Mouse (Mus musculus) WW6 (cell line): ENCODE data around the gene Fchsd2.
A peak's percentile ranks its signal among the peaks of the same experiment; 100 is the strongest.

ENCODE experiments used
- DNase-seq: peaks from one replicate; pipeline ENCODE4 v3.0.0-alpha.2; 2013; ENCODE audit warnings: low read depth, low spot score

Gene Fchsd2

DNA sequence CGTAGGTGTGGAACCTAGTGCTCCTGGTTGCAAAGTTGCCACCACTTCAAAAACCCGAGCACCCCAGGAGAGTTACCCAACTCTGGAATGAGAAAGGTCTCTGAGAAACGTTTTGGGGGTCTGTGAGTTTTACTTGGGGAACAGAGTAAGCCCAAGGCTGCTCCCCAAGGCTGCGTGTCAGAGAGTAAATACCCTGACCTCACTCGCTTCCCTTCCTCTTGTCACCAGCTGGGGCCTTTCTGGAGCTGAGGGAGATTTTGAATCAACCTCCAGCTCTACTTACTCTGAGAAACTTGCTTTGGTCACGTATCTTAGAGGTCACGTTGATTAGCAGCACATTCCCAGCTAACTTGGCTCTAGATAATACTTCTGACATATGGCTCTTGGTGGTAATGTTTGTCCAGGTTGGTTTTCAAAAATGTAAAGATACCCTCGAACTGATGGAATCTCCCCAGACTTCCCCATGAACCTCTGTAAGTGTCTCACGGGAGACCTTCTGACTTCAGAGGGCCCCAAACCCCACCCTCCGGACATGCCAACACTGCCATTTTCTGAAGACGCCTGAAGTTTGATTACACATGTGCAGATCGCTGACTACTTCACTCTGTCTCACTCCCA is 20.4 kb upstream of the Fchsd2 start:
- DNase-seq: no peak

DNA sequence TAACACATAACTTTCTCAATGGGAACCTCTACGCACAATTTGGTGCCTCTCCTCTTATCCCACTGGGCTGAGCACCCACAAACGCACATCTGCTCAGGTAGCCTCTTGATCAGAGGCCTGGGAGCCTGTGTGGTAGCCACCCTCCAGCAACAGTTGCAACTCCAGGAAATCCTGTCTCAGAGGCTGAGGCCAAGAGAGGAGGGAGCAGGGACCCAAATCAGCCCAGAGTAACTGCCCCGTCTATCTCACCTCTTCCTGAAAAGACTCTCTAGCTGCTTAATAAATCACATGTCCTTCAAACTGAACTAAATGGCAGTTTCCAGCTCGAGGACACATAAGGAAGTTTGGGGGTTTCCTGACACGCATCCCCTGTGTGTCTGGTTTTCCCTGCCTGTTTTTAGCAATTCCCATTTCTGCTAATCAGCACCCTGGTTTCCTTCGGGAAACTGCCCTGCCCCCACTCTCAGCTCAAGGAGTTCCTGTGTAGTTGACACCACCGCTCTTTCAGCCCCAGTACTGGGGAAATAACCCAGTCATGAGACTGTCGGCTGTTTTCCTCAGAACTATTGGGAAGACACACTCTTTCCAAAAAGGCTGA is 18.4 kb upstream of the Fchsd2 start:
- no peak for DNase-seq

DNA sequence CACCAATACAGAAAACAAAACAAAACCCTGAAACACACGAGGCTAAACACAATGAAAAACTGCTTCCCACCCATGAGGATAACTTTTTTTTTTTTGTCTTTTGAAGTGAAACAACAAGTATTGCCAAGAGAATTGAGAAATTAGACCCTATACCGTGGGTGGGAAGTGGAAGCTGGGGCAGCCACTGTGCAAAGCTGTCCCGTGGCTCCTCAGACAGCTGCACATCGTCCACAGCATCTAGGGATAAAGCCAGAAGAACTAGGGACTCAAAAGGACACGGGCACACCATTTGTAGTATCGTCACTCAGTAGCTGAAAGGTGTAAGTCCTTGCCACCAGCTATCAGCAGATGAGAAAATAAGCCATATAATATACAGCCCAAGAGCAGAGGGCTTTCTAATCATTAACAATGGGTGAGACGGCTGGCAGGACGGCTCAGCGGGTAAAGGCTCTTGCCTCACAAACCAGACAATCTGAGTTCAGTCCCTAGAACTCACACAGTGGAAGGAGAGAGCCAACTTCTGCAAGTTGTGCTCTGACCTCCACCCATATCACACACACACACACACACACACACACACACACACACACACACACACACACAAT is 9.0 kb upstream of the Fchsd2 start:
- DNase-seq: no peak

DNA sequence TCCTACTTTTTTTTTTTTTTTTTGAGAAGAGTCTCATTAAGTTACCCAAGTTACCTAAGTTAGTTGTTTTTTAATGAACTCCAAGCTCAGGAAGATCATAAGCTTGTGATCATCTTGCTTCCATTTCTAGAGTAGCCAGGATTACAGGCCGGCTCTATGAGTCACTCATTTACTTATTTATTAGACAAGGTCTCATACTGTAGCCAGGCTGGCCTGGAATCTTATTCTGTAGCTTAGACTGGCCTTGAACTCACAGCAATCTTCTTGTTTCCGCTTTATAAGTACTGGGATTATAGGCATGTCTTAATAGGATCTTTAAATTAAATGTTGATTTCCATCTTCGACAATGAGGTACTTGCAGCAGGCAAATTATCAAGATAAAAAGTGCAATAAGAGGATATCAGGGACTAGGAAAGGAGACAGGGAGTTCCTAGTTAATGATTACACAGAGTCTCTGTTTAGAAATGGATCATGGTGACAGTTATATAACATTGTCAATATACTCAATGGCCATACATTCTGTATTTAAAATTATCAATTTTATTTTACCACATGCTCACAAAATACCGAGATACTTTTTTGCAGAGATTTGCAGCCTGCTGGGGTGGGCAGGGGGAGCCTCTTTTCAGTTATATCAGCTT is 7.7 kb upstream of the Fchsd2 start:
- no peak for DNase-seq

DNA sequence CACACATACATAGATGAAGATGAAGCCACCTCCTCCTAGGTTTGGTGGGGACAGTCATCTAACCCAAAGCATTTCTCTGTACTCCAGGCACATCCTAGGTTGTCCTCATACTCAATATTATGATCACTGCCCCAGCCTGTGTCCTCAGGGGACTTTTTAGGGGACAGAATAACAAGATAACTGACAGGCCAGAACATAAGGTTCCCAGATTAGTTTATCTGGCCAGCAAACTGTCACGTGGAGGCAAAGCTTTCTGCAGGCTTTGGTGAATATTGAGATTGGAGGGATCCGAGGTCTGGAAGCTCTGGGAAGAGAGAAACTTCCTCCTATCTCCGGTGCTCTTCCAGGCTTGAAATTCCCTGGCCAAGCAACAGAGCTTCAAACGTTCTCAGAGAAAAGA is 6.9 kb upstream of the Fchsd2 start:
- no peak for DNase-seq

DNA sequence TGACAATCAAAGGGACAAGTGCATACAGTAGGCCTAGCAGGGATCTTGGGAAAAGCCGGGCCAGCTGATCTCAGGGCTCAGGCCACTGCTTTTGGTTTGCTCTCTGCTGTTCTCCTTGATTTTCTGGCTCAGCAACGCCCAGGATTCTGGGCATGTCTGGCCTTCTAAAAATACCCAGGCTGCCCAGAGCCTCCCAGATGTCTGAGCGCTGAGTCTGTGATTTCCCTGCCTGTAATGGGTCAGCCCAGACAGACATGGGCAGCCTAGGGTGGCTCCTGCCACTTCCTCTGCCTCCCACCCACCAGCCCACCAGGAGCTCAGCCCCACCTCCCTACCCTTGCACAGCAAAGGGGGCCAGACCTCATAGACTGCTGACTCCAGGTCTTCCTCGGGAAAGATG is 4.0 kb upstream of the Fchsd2 start:
- DNase-seq: no peak

DNA sequence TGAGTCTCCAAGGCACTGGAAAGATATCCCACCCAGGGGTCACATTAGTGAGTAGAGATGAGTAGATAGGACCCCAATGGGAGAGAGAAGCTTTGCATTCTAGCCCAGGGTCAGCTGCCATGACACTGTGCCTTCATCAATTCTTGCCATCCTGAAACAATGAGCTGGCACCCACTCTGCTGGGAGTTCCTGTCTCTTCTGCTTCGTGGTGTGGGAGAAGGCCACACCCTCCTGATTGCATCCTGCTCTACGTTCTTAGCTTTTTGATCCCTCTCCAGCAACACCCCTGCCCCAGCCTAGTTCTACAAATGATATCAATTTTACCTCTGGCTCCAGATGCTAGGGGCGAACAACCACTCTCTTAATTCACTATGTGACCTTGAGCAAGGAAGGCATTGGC is 3.4 kb upstream of the Fchsd2 start:
- no peak for DNase-seq

DNA sequence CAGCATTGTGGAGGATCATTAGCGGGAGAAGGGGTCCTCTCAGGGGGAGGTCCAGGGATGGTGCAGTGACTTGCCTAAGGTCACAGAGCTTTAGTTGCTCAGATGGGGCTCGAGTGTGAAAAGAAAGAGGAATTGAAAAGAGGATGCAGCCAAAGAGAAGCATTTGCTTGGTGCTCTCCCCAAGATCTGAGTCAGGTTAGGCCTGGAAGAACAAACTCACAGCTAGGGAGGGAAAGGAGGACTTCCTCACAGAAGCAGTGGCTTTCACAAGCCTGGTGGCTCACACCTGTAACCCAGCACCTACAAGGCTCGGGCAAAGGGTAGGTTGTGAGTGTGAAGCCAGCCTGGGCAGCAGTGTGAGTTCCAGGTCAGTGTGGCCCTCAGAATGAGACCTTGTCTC is 568 bp downstream of the Fchsd2 start:
- no peak for DNase-seq

DNA sequence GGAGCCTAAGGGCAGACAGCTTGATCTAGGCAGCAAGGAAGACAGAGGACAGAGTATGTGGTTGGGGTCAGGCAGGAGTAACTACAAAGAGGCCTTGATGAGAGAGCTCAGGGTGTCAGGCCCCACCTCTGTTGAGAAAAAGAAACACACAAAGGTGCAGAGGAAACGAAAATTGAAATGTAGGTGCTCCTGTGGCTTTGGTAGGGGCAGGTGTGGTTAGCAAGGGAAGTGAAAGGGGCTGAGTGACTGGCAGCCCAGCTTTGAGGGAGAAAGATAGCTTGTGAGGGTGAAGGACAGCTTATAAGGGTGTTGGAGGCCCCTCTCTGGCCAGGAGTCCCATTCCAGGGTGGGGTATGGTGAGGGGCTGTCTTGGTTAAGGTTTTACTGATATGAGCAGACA is 2.1 kb downstream of the Fchsd2 start:
- no peak for DNase-seq

DNA sequence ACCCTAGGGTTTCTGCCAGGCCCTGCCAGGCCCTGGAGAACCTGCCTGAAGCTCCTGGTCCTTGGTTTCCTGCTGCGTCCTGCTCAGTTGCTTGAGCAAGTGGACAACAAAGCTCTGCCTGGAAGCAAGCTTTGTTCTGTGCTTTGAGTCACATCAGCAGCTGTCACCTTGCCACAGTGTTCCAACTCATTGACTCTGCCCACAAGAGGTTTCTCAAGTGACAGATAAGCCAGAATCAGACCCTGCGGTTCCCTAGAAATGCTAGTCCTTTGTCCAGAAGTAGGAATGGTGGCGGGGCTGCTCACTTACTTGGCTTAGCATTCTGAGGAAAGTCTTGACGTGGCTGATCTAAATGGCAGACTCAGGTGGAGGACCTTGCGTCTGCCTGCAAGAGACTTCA is 2.9 kb downstream of the Fchsd2 start:
- no peak for DNase-seq

DNA sequence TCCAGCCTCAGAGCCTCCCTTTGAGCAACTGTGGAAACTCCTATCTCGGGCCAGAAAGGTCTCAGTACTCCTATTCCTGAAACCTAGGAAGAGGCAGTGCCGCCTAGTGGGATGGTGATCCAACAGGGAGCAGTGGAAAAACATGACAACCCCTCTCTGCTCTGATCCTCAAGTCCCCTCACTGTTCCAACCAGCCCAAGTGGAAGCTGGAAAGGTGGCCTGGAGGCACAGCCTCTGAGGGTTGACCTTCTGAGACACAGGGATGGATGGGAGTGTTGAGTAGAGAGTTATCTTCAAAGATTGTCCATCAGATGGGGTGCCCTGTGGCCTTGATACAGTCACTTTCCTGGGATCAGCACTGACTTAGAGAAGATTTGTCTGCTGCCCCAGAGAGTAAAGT is 3.9 kb downstream of the Fchsd2 start:
- DNase-seq: no peak

DNA sequence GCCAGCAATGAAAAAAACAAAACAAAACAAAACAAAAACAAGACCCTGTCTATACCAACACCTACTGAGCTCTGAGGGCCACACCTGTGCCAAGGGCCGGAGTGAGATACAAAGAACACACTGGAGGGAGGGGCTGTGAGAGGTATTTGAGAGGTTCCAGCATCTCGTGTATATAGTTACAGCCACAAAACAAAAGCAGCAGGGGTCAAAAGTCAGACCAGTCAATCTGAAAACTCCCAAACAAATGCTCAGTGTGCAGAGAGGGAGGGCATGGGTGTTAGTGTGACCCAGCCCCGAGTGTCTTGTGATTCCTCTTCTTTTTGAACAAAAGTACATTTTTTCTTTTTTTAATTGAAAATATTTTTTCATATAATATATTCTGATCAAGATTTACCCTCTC is 4.4 kb downstream of the Fchsd2 start:
- no peak for DNase-seq

DNA sequence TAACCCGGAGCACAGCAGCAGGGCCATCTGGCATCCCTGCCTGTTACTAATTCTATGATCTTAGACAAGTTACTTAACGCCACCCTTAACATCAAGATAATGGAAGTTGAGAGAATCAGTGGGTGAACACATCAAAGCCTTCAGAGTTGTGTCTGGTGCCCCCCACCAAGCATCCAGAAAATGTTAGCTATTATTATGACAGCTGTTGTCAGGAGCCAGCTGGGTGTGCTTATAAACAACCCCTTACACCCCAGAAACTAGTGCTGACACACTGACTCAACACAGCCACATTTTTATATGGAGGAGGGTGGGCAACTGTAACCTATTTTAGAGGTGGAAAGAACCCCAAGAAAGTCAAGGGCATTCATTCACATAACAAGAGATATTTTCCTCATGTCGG is 7.3 kb downstream of the Fchsd2 start:
- no peak for DNase-seq

DNA sequence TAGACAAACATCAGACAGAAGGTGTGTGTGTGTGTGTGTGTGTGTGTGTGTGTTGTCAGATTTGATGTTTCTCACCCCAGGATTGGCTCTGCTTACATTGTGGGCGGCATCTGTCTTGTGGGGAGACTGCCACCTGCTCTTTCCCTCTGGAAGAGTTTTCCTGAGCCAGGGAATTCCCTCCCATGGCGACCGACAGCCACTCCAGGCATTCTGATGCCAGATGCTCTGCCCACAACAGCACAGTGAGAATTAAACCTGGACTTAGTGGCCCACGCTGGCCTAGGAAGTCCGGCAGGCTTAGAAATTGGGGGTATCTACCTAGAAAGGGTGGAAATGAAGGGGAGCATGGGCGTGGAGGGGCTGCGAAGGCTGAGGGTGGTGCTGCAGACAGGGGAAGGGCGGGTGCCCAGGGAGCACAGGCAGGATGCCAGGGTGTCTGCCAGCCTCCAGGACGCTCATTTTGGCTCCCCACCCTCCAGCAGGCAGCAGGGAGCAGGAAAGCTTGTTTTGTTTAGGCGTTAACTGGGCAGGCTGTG is 8.6 kb downstream of the Fchsd2 start:
- no peak for DNase-seq

DNA sequence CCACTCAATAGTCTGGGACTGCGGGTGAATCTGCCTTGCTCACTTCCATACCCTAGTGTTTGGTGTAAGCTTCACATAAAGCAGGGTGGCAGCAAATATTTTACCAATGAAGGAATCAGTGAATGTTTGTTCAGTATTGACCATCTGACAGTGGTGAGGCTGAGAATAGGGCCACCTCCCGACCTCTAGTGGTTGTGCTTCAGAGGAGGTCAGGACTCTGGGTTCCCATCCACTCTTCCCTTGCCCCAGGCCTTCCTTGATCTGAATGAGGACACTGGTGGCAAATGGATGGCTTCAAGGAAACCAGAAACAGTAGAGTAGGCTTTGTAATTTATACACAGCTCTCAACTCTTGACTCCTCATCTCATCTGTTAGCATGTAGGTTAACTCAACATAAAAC is 14.0 kb downstream of the Fchsd2 start:
- DNase-seq: no peak

DNA sequence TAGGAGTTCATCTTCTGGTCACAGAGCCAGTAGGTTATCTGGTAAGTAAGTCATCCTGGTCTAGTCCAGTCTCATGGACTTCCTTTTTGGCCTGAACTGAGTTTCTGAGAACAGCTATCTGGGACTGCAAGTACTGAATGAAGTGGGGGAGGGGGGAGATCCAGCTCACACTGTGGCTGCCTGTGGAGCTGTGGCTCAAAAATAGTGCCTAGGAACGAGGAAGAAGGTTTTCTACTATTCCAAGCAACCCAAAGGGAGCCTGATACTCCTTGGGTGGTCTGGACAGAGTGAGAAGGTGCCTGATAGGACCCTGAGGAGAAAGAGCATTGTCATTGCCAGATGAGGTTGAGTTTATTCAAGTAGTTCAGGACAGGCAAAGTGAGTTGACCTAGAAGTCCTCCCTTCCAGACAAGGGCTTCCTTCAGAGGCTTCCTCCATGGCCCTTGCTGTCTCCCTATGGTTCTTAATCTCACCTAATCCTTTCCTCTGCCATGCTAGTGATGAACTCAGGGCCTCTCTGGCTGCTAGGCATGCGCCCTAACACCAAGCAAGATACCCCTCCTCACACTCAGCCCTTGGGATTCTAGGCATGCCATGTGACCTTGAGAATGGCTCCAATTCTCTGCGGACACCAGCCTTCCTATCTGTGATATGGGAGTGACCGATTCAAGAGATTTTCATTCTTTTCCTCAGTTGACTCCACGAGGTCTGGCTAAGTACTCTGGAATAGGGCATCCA is 14.6 kb downstream of the Fchsd2 start:
- DNase-seq: no peak

DNA sequence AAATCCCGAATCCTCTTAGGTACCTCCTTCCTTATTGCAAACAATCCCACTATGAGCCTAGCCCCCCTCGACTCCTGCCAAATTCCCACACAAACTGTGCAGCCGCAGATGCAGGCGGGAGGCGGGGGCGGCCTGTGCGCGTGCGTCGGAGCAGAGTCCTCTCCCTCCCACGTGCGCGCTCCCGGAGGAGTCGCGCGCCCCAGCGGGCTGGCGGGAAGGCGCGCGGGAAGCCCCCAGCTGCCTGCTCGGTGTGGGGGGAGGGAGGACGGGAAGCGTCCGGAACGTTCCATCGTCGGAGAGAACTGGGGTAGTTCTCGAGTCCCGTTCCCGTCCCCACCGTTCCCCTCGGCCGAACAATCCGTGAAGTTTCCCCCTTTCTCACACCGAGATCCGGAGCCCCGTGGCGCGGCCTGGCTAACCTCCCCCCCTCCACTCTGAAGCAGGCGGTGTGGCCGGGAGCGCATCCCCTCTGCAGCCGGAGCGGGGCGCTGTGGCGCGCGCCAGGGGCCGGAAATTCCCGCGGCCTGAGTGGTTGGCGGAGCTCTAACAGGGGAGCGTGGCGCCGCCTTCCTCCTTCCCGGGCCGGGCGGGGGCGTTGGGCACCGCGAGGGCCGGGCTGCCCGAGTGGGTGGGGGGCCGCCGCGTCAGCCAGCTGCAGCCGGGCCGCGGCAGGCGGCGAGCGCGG is 15.4 kb downstream of the Fchsd2 start:
- DNase-seq: peak; percentile 90

DNA sequence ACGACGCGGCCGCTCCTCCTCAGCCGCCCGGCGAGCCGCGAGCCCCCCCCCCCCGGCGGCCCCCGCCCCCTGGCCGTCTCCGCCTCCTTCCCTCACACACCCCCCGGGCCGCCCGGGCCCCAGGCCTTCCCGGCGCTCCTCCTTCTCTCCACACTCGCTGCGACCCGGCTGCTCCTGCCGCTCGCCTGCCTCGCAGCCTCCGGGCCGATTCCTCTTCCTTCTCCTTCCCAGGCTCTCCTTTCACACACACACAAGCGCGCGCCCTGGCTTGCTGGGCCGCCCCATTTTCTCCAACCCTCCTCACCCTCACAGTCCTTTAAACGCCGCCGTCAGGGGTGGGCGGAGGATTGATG is 16.0 kb downstream of the Fchsd2 start:
- no peak for DNase-seq

DNA sequence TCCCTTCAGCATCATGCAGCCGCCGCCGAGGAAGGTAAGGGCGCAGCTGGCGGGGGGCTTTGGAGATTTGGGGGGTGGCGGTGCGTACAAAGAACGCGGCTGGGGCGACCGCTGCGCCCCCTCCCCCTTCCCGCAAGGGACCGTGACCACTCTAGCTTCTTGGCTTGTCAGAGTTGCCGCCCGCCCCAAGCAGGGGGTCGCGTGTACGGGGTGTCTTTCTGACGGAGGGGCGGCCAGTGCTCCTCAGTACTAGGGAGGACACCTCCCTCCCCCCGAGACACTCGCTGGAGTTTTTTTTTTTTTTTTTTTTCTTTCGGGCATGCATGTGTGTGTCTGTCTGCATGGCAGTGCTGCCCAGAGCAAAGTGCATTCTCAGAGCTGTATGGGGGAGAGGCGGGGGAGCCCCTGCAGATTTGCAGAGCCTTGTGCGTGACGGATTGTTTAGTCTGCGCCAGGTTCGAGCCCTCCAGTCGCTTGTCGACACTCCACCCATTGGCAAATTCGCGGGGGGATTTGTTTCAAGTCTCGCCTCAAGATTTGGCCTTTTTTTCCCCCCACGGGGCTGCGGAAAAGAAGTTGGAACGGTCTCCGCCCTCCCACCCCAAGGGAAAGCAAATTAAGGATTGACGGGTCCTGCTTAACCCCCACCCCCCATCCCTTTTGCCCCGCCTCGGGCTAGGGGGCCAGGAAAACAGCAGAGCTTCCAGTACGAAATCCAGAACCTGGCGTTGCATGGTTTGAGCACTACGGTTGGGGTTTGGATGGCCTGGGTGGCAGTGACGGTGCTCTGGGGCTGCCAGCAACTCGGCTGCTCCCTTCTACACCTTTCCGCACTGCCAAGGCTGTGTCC is 16.6 kb downstream of the Fchsd2 start:
- DNase-seq: no peak

DNA sequence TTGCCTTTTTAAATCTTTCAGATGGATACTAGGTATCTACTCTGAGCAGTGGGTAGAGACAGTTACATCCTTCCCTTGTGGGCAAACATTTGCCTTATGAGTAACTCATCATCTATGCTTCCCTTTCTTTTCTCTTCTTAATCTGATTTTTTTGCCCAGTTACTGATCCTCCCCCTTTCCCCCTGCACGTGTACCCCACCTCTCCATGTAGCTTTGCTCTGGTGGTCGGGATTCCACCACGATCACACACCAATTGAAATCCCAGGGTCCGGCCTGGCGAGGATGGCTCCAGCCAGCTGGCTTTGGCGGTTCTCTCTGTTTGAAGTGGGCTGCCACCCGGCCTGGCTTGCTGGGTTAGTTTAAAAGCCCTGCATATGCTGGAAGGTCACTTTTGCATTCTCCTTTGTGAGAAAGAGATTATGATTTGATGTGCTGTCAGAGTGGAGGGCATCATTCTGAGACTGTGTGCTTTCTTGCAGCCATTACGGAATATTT is 17.2 kb downstream of the Fchsd2 start:
- DNase-seq: no peak

DNA sequence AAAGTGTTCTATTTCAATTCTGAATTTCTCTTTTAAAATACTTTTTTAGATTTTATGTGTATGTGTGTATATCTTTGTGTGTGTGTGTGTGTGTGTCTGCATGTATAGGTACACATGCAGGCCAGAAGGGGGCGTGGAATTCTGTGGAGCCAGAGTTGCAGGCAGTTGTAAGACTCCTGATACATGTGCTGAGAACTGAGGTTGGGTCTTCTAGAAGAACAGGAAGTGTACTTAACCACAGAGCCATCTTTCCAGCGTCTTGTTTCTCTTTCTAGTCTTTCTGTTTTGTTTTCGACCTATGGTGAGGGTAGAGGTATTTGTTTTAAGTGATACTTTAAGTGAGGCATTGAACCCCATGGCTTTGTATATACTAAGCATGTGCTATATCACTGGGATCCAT is 20.7 kb downstream of the Fchsd2 start:
- DNase-seq: no peak
